Mouse (Mus musculus) heart, postnatal 0 days (tissue): Measurements from ENCODE around the gene 1700029J07Rik.

Experiments used
- CTCF ChIP-seq: IDR thresholded peaks from 2 replicates; pipeline ENCODE4 v1.5.1; 2016; ENCODE audit warnings: antibody characterized with exemption, control low read depth, low read depth
- EP300 ChIP-seq: IDR thresholded peaks from 2 replicates; pipeline ENCODE4 v1.6.1; 2016; ENCODE audit warnings: antibody characterized with exemption, low read depth

- TF ChIP-seq CTCF (no peak), EP300 (no peak)
Measured at GRCm38 (mm10) chr8:46010306-46010705, 35.3 kb upstream of the 1700029J07Rik start.
